Mouse (Mus musculus): ENCODE data around the gene Gjc2.

DNA sequence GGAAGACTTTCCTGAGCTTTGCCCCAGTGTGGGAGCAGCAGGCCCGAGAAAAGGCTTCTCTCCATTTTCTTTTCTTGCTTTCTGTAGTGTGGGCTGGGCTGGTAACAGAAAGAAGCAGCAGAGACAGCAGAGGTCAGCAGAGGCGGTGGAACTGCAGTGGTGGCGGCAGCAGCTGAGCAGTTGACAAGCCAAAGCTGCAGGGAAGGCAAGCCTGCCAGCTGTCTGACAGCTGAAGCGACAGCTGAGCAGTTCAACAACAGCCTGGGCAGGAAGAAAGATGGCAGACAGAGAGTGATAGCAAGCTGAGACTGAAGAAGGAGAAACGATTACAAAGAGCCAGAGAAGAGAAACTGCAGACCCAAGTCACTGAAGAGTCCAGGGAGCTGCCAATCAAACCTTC lies 21.6 kb downstream of the Gjc2 start:
- peak; percentile 17; the same call in 1 of the 2 replicates for TF ChIP-seq CTCF (IDR thresholded peaks at IDR 0.05; ENCODE audit: low read depth)
- TF ChIP-seq EP300 (IDR thresholded peaks at IDR 0.05; ENCODE audit: low read depth), result no peak

Measured in liver, postnatal 0 days (tissue).